Mouse (Mus musculus) cerebellum, postnatal 10 days (tissue): Measurements from ENCODE around the gene 1700011M02Rik.
"Not testable (repeated sequence)": the region's sequence is repeated elsewhere in the genome, so short reads cannot be mapped to it uniquely, and the experiment has no call there.

Experiments
- DNase-seq, 2 experiments: peaks; one replicate each; pipeline ENCODE4 v3.0.0; 2021; ENCODE audit warnings: mixed read lengths in 2 of 2

Gene 1700011M02Rik

GRCm38 (mm10) chrX:102908587-102908986 is at the start of gene 1700011M02Rik, which contains the start of gene Dmrtc1a:
Gene 1700011M02Rik (plus strand): TSS chrX:102908905.
Gene Dmrtc1a (minus strand): TSS chrX:102908687.
- not testable (repeated sequence) for DNase-seq

GRCm38 (mm10) chrX:102867871-102868270 is 40.8 kb upstream of the 1700011M02Rik start, which contains the start of gene 1700031F05Rik:
Gene 1700031F05Rik (minus strand): TSS chrX:102867971.
- no peak for DNase-seq

GRCm38 (mm10) chrX:102914823-102915222 is 6.1 kb downstream of the 1700011M02Rik start:
- not testable (repeated sequence) for DNase-seq

DNA sequence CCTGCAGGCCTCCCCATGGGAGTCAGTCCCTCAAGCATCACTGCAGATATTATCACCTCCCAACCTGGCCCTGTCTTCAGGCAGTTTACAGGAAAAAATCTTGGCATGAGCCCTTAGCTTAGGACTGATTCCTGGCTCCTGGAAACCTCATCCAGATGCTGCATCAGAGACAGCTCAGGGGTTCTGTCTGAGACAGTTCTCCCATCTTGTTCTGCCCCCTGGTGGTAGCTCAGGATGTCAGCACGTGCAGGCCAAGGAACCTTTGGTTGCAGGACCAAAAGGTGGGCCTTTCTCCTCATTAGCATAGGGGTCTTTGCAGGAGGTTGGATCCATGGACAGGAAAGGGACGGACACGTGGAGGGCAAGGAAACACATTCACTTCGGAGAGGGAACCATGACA is 18.0 kb downstream of the 1700011M02Rik start:
- DNase-seq = peak; percentile 72 to 76

DNA sequence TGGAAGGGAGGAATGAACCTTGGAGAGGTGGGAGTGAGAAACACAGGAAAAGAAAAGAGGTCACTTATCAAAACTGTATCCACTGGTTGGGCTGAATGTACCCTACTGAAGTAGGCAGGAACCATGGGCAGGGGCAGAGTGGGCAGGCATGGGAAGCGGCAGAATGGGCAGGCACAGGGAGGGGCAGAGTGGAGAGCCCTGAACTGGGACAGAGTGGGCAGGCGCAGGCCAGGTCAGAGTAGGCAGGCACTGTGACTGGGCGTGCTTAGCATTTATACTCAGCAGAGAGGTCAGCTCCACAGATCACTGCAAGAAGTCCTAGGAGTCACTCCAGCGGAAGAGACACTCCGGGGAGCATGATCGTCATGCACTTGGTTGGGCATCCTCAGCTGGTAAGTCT is 19.4 kb downstream of the 1700011M02Rik start, which contains the start of gene 1700018G05Rik:
1700018G05Rik (plus strand) TSS at position 301 of the 400 bp plus-strand sequence.
- DNase-seq = not testable (repeated sequence)

GRCm38 (mm10) chrX:102932992-102933570 is 24.4 kb downstream of the 1700011M02Rik start:
- DNase-seq = peak; percentile 6 to 21

DNA sequence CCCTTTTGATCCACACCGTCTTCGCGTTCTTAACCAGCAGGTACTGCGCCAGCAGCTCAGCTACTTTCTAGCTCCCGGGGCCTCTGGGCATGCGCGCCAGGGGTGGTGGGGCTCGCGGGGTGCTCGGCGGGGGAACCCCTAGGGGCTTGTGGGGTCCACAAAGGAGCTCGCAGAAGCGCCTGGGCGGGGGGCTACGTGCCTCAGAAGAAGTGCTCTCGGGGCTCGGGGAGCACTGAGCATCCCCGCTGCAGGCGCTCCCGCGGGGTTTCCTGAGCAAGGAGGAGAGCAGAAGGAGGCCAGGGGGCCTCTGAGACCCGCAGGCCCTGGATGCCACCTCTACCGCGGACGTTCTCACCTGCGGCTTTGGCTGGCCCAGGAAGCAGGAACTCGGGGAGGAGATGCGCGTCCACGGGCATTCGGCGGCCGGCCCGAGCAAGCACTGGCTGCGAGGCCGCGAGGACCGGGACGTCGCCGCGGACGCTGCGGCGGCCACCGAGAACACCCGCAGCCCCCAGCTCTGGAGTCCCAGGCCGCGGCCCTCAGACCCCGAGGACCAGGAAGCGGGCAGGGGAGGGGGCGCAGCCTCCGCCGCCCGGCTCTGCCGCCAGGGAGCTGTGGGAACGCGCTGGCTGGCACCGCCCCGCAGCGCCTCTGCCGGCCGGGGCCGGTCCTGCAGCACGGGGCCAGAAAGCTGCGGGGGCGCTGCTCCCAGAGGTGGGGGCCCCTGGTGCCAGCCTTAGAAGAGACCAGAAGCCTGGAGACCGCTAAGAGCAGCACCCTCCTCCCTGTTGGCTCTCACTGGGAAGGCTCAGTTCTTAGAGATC is 25.1 kb downstream of the 1700011M02Rik start:
- DNase-seq = peak; percentile 78 to 80

- DNase-seq = no peak
Observed at GRCm38 (mm10) chrX:102934395-102934764, 25.7 kb downstream of the 1700011M02Rik start.

DNA sequence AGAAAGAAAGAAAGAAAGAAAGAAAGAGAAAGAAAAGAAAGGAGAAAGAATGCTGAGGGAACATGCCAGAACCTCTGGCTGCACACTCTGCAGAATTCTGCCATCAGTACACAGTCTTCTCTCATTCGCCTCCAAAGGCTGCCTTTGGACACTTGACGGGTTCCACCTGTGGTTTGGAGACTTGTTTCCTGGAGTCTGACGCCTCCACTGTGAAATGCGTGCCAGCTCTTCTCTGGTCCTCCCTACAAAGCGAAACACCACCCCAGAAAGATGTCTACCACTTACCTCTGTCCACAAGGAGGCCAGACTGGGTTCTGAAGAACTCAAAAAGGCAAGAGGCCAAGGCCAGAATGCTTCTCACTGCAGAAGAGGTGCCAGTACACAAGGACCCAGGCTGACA is 28.0 kb downstream of the 1700011M02Rik start:
- DNase-seq = no peak

GRCm38 (mm10) chrX:102950136-102950535 is 41.4 kb downstream of the 1700011M02Rik start:
- not testable (repeated sequence) for DNase-seq

DNA sequence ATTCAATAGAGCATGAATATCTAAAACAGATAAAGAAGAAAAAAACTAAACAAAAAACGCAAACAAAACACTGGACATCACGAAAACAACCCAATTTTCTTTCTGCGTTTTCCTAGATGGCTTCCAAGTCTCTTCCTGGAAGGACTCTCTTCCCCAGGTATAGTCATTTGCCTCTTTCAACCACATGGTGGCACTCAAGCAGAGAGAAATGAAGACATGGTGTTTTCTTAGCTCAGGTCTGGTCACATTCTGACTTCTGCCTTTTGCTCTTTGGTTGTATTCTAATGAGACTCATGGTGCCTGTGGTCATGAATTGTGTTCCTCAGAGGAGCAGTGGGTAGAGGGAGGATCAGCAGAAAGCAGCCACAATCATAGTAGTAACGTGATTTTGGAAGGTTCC is 50.2 kb downstream of the 1700011M02Rik start:
- DNase-seq = peak; percentile 59 to 68
